Mouse (Mus musculus) liver, adult 2 months (tissue): ENCODE results near the gene Ascl1.

Experiments used
- CTCF ChIP-seq: fragments of 200-500 bp; IDR thresholded peaks from 2 replicates; pipeline ENCODE4 v1.5.1; 2011; ENCODE audit warnings: low read depth, low read length, control low read depth
- POLR2A ChIP-seq: fragments of 200-500 bp; IDR thresholded peaks from 2 replicates; pipeline ENCODE4 v1.6.1; 2011; ENCODE audit warnings: low read length, control low read depth; ENCODE audit not compliant: insufficient read depth; ENCODE audit errors: extremely low read depth

- no peak for TF ChIP-seq POLR2A
- no peak for TF ChIP-seq CTCF
Observed at GRCm38 (mm10) chr10:87474971-87475370, 18.5 kb downstream of the Ascl1 start.
